Mouse (Mus musculus): ENCODE results near the gene Scgb1b11. TPM values are rescaled to one million over a fixed set of nuclear protein-coding genes. Genes with fewer than 3 reads are reported as not detected.

Gene Scgb1b11
- not detected for polyA plus RNA-seq (2014; fragmentation: Illumina TruSeq; extraction: RNeasy Lipid Tissue Mini Kit (QIAGEN cat#74804))

DNA sequence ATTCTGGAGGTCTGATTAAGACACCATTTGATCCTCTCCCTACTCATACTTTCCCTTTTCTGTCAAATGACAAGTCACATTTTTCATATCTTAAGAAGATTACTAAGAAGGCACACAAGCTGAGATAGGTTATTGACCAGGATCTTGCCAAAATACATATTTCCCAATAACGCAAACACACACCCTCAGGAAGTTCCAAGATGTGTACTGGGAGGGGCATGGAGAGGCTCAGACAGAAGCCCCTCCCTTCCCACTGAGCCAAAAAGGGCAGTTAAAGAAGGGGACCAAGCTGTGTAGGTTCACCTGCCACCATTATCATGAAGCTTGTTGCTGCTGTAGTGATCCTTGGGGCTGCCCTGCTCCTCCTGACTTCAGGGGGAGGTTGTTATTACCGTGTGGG is at the start of gene Scgb1b11:
Gene Scgb1b11, plus strand, starts transcription at position 301 of the 400 bp plus-strand sequence.

DNA sequence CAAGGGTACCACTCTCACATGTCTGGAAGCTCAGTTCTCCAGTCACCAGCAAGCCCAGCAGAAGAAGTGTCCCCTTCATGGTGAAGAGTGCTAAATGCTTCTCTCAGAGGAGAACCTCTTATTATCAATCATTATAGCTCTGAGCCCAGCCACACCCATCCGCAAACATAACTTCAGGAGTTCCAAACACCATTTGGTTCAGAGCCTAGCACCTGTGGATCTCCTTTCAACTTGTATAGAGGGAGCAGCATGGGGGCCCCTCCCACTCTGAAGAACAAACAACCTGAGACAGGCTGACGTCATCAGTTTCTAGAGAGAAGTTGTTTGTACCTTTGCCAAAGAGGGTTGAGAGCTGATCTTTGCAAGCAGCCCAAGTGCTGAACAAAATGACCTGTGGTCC is 11.6 kb upstream of the Scgb1b11 start, which contains the start of gene Scgb2b11:
Gene Scgb2b11, minus strand, starts transcription at position 101 of the 400 bp plus-strand sequence.

Other genes starting within 250 kb of the Scgb1b11 start
- gene Scgb1b10, start 122.0 kb upstream of the Scgb1b11 start, polyA plus RNA-seq (2014; fragmentation: Illumina TruSeq; extraction: RNeasy Lipid Tissue Mini Kit (QIAGEN cat#74804)), result not detected
- not detected for gene Scgb2b11, start 11.7 kb upstream of the Scgb1b11 start, polyA plus RNA-seq (2014; fragmentation: Illumina TruSeq; extraction: RNeasy Lipid Tissue Mini Kit (QIAGEN cat#74804))
- gene Scgb2b12, start 104.4 kb downstream of the Scgb1b11 start, polyA plus RNA-seq (2014; fragmentation: Illumina TruSeq; extraction: RNeasy Lipid Tissue Mini Kit (QIAGEN cat#74804)), result not detected
- gene Scgb1b12, start 111.3 kb downstream of the Scgb1b11 start, polyA plus RNA-seq (2014; fragmentation: Illumina TruSeq; extraction: RNeasy Lipid Tissue Mini Kit (QIAGEN cat#74804)), result not detected
- not detected for gene Scgb1b29, start 218.7 kb downstream of the Scgb1b11 start, polyA plus RNA-seq (2014; fragmentation: Illumina TruSeq; extraction: RNeasy Lipid Tissue Mini Kit (QIAGEN cat#74804))